Mouse (Mus musculus): ENCODE measurements around the gene Carns1. TPM values are rescaled to one million over a fixed set of nuclear protein-coding genes. Genes with fewer than 3 reads are reported as not detected.

The Carns1 gene
- polyA plus RNA-seq, 1 experiment from 2014 or later: 3.1 TPM

DNA sequence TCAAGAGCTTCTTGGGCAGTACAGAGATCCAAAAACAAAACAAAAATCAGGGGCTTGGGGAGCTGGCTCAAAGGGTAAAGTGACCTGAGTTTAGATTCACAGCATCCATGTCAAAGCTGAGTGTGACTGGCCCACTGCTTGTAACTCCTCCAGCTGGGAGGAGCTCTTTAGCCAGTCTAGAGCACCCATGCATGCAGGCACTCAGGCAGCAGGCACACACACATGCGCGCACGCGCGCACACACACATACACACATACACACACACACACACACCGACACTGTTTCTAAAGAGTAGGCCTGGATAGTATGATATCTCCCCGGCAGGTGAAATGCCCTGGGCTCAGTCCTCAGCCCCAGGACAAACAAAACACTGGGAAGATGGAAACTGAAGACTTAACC lies 58.3 kb downstream of the Carns1 start:
- Histone ChIP-seq H3K36me3 (ENCODE audit: control insufficient read depth, insufficient read depth, low read length) (peaks cover 11% of the 10 kb centered on the region), H3K27me3 (ENCODE audit: control insufficient read depth, insufficient read depth, low read length) (no peaks in the 10 kb centered on the region), H3K27ac (ENCODE audit: low read length) (no peak overlapping the region), H3K4me1 (ENCODE audit: control insufficient read depth, insufficient read depth, low read length) (peaks cover 8% of the 10 kb centered on the region; the same call in 1 of the 2 replicates), H3K9ac (ENCODE audit: low read length) (no peak overlapping the region), H3K4me3 (replicated peaks; ENCODE audit: low read length) (no peak overlapping the region), H3K9me3 (replicated peaks; ENCODE audit: control insufficient read depth, low read length) (no peaks in the 10 kb centered on the region), H3K4me2 (ENCODE audit: low read depth, low read length) (no peak overlapping the region)
- 96% methylated on average over 7 of the region's 7 CpGs for WGBS
- ATAC-seq (ENCODE audit: insufficient read depth, low FRiP score): no peak

DNA sequence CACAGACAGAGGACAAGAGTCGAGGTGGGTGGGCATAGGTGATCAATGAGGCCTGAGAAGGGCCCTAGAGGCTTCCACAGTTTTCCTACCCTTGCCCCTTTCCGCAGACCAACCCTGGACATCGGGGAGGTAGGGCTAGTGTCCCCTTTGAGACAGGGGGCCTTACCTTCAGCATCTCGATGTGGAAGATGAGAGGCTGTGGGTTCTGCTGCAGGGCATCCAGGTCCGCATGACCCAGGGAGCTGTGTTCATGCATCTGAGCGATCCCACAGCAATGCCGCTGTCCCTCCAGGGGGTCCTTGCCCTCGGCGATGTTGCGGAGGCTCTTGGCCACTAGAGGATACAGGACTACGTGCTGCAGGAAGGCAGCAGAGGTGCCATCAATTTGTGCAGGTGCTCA lies 59.5 kb downstream of the Carns1 start:
- no peak for ATAC-seq (ENCODE audit: insufficient read depth, low FRiP score)
- peaks cover 6% of the 10 kb centered on the region; the same call in 1 of the 2 replicates for H3K4me1 ChIP-seq (ENCODE audit: control insufficient read depth, insufficient read depth, low read length)
- WGBS: 84% methylated on average over 11 of the region's 11 CpGs
- no peaks in the 10 kb centered on the region for H3K27me3 ChIP-seq (ENCODE audit: control insufficient read depth, insufficient read depth, low read length)
- H3K27ac ChIP-seq (ENCODE audit: low read length): no peak overlapping the region
- no peak overlapping the region for H3K9ac ChIP-seq (ENCODE audit: low read length)
- H3K4me2 ChIP-seq (ENCODE audit: low read depth, low read length): no peak overlapping the region
- H3K36me3 ChIP-seq (ENCODE audit: control insufficient read depth, insufficient read depth, low read length): peaks cover 11% of the 10 kb centered on the region
- H3K4me3 ChIP-seq (replicated peaks; ENCODE audit: low read length): no peak overlapping the region
- H3K9me3 ChIP-seq (replicated peaks; ENCODE audit: control insufficient read depth, low read length): no peaks in the 10 kb centered on the region

DNA sequence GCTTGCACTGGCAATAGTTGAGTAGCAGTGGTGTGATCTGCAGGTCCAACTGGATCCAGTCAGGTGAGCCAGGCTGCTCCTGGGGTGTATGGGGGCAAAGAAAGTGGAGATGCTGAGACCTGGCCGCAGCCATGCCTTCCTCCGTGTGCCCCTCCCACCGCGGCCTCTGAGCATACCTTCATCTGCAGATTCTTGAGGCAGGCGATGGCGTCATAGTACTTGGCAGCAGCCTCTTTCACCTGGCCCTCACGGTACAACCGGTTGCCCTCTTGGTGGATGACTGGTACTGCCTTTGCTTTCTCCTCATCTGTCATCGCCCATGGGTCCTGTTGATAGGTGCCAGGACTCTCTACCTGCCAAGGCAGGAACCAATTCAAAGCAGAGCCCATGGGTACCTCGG lies 60.1 kb downstream of the Carns1 start:
- no peaks in the 10 kb centered on the region; the same call in 1 of the 2 replicates for H3K4me1 ChIP-seq (ENCODE audit: control insufficient read depth, insufficient read depth, low read length)
- H3K4me2 ChIP-seq (ENCODE audit: low read depth, low read length): no peak overlapping the region
- H3K27me3 ChIP-seq (ENCODE audit: control insufficient read depth, insufficient read depth, low read length): no peaks in the 10 kb centered on the region
- no peak overlapping the region for H3K4me3 ChIP-seq (replicated peaks; ENCODE audit: low read length)
- H3K9ac ChIP-seq (ENCODE audit: low read length): no peak overlapping the region
- 93% methylated on average over 10 of the region's 10 CpGs for WGBS
- peaks cover 11% of the 10 kb centered on the region for H3K36me3 ChIP-seq (ENCODE audit: control insufficient read depth, insufficient read depth, low read length)
- H3K9me3 ChIP-seq (replicated peaks; ENCODE audit: control insufficient read depth, low read length): no peaks in the 10 kb centered on the region
- no peak overlapping the region for H3K27ac ChIP-seq (ENCODE audit: low read length)
- no peak for ATAC-seq (ENCODE audit: insufficient read depth, low FRiP score)

DNA sequence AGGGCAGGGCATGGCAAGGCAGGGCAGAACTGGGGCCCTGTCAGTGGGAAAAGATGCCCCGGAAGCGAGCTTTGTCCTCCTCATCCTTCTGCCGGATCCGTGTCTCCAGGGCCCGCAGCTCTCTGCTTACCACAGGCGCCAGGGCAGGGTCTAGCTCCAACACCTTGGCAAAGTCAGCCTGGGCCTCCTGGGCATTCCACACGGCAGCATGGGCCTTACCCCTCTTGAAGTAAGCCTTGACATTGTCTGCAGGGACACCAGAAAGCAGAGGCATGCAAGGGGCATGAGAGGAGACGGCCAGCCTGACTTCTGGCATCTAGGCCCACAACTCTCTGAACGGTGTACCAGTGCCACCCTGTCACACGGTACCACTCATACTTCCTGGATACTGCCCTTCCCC lies 60.7 kb downstream of the Carns1 start:
- no peak for ATAC-seq (ENCODE audit: insufficient read depth, low FRiP score)
- H3K9me3 ChIP-seq (replicated peaks; ENCODE audit: control insufficient read depth, low read length): no peaks in the 10 kb centered on the region
- whole genome bisulfite sequencing: 87% methylated on average over 10 of the region's 10 CpGs
- no peak overlapping the region for H3K27ac ChIP-seq (ENCODE audit: low read length)
- no peaks in the 10 kb centered on the region; the same call in 1 of the 2 replicates for H3K4me1 ChIP-seq (ENCODE audit: control insufficient read depth, insufficient read depth, low read length)
- no peak overlapping the region for H3K9ac ChIP-seq (ENCODE audit: low read length)
- no peak overlapping the region for H3K4me2 ChIP-seq (ENCODE audit: low read depth, low read length)
- no peaks in the 10 kb centered on the region for H3K27me3 ChIP-seq (ENCODE audit: control insufficient read depth, insufficient read depth, low read length)
- H3K4me3 ChIP-seq (replicated peaks; ENCODE audit: low read length): no peak overlapping the region
- H3K36me3 ChIP-seq (ENCODE audit: control insufficient read depth, insufficient read depth, low read length): peaks cover 11% of the 10 kb centered on the region

Small RNA genes within 50 kb of the gene (microRNA-seq; reads per million reads assigned to microRNA genes)
- not detected for gene Gm26115

Other genes starting within 250 kb of the Carns1 start
- 3.5 and 4.9 TPM in 2 replicates for gene Aldh3b1, start 245.7 kb downstream of the Carns1 start, polyA plus RNA-seq (2015; fragmentation: Nextera tagmentation; extraction: Ambion mirVana)
- gene Unc93b1, start 240.3 kb downstream of the Carns1 start, polyA plus RNA-seq (2015; fragmentation: Nextera tagmentation; extraction: Ambion mirVana): 25.6 and 29.9 TPM in 2 replicates
- 0.39 and 0.92 TPM in 2 replicates for gene Aldh3b3, start 216.8 kb downstream of the Carns1 start, polyA plus RNA-seq (2015; fragmentation: Nextera tagmentation; extraction: Ambion mirVana)
- gene Aldh3b2, start 203.2 kb downstream of the Carns1 start, polyA plus RNA-seq (2015; fragmentation: Nextera tagmentation; extraction: Ambion mirVana): 44.0 and 68.7 TPM in 2 replicates
- 7.8 and 10.2 TPM in 2 replicates for gene Acy3, start 188.9 kb downstream of the Carns1 start, polyA plus RNA-seq (2015; fragmentation: Nextera tagmentation; extraction: Ambion mirVana)
- gene Tbx10, start 182.7 kb downstream of the Carns1 start, polyA plus RNA-seq (2015; fragmentation: Nextera tagmentation; extraction: Ambion mirVana): 0.17 TPM in 1 of 2 replicates, not detected in the other
- 30.5 and 31.3 TPM in 2 replicates for gene Nudt8, start 174.9 kb downstream of the Carns1 start, polyA plus RNA-seq (2015; fragmentation: Nextera tagmentation; extraction: Ambion mirVana)
- 2.8 and 3.4 TPM in 2 replicates for gene Gm49405, start 174.9 kb downstream of the Carns1 start, polyA plus RNA-seq (2015; fragmentation: Nextera tagmentation; extraction: Ambion mirVana)
- 3.8 and 4.8 TPM in 2 replicates for gene Doc2g, start 172.2 kb downstream of the Carns1 start, polyA plus RNA-seq (2015; fragmentation: Nextera tagmentation; extraction: Ambion mirVana)
- 222 and 223 TPM in 2 replicates for gene Ndufv1, start 162.7 kb downstream of the Carns1 start, polyA plus RNA-seq (2015; fragmentation: Nextera tagmentation; extraction: Ambion mirVana)
- gene Gstp1, start 137.5 kb downstream of the Carns1 start, polyA plus RNA-seq (2015; fragmentation: Nextera tagmentation; extraction: Ambion mirVana): 793 and 833 TPM in 2 replicates
- 24.2 and 28.7 TPM in 2 replicates for gene Gstp2, start 129.5 kb downstream of the Carns1 start, polyA plus RNA-seq (2015; fragmentation: Nextera tagmentation; extraction: Ambion mirVana)
- gene Gstp3, start 115.9 kb downstream of the Carns1 start, polyA plus RNA-seq (2015; fragmentation: Nextera tagmentation; extraction: Ambion mirVana): 5.3 and 6.1 TPM in 2 replicates
- 2.9 and 4.2 TPM in 2 replicates for gene Cabp2, start 93.9 kb downstream of the Carns1 start, polyA plus RNA-seq (2015; fragmentation: Nextera tagmentation; extraction: Ambion mirVana)
- 115 and 128 TPM in 2 replicates for gene Cdk2ap2, start 78.3 kb downstream of the Carns1 start, polyA plus RNA-seq (2015; fragmentation: Nextera tagmentation; extraction: Ambion mirVana)
- 13.8 and 14.9 TPM in 2 replicates for gene Pitpnm1, start 75.5 kb downstream of the Carns1 start, polyA plus RNA-seq (2015; fragmentation: Nextera tagmentation; extraction: Ambion mirVana)
- gene Aip, start 49.6 kb downstream of the Carns1 start, polyA plus RNA-seq (2015; fragmentation: Nextera tagmentation; extraction: Ambion mirVana): 86.9 and 90.8 TPM in 2 replicates
- not detected in 2 replicates for gene Gpr152, start 35.7 kb downstream of the Carns1 start, polyA plus RNA-seq (2015; fragmentation: Nextera tagmentation; extraction: Ambion mirVana)
- 0.12 TPM in 1 of 2 replicates, not detected in the other for gene Cabp4, start 31.4 kb downstream of the Carns1 start, polyA plus RNA-seq (2015; fragmentation: Nextera tagmentation; extraction: Ambion mirVana)
- 176 and 182 TPM in 2 replicates for gene Coro1b, start 26.9 kb downstream of the Carns1 start, polyA plus RNA-seq (2015; fragmentation: Nextera tagmentation; extraction: Ambion mirVana)
- gene Ptprcap, start 21.9 kb downstream of the Carns1 start, polyA plus RNA-seq (2015; fragmentation: Nextera tagmentation; extraction: Ambion mirVana): 5.8 and 6.2 TPM in 2 replicates
- gene Rps6kb2, start 12.1 kb downstream of the Carns1 start, polyA plus RNA-seq (2015; fragmentation: Nextera tagmentation; extraction: Ambion mirVana): 50.2 and 60.4 TPM in 2 replicates
- 3.6 and 3.8 TPM in 2 replicates for gene Tbc1d10c, start 15.8 kb upstream of the Carns1 start, polyA plus RNA-seq (2015; fragmentation: Nextera tagmentation; extraction: Ambion mirVana)
- gene Ppp1ca, start 16.6 kb upstream of the Carns1 start, polyA plus RNA-seq (2015; fragmentation: Nextera tagmentation; extraction: Ambion mirVana): 727 and 779 TPM in 2 replicates
- gene Rad9a, start 26.2 kb upstream of the Carns1 start, polyA plus RNA-seq (2015; fragmentation: Nextera tagmentation; extraction: Ambion mirVana): 26.2 and 26.7 TPM in 2 replicates
- gene Clcf1, start 38.8 kb upstream of the Carns1 start, polyA plus RNA-seq (2015; fragmentation: Nextera tagmentation; extraction: Ambion mirVana): 5.3 and 6.3 TPM in 2 replicates
- gene AC109138.7, start 38.9 kb upstream of the Carns1 start, polyA plus RNA-seq (2015; fragmentation: Nextera tagmentation; extraction: Ambion mirVana): not detected in 2 replicates
- gene Pold4, start 56.4 kb upstream of the Carns1 start, polyA plus RNA-seq (2015; fragmentation: Nextera tagmentation; extraction: Ambion mirVana): 36.3 and 38.0 TPM in 2 replicates
- gene Ssh3, start 93.7 kb upstream of the Carns1 start, polyA plus RNA-seq (2015; fragmentation: Nextera tagmentation; extraction: Ambion mirVana): 44.5 and 53.2 TPM in 2 replicates
- gene Ankrd13d, start 107.7 kb upstream of the Carns1 start, polyA plus RNA-seq (2015; fragmentation: Nextera tagmentation; extraction: Ambion mirVana): 10.9 and 11.9 TPM in 2 replicates
- 18.0 and 20.0 TPM in 2 replicates for gene Grk2, start 130.7 kb upstream of the Carns1 start, polyA plus RNA-seq (2015; fragmentation: Nextera tagmentation; extraction: Ambion mirVana)
- gene Kdm2a, start 222.8 kb upstream of the Carns1 start, polyA plus RNA-seq (2015; fragmentation: Nextera tagmentation; extraction: Ambion mirVana): 35.9 and 37.0 TPM in 2 replicates